Mouse (Mus musculus): ENCODE measurements around the gene Fstl1. TPM values are rescaled to one million over a fixed set of nuclear protein-coding genes. Genes with fewer than 3 reads are reported as not detected.

Fstl1 gene
- total RNA-seq, 1 experiment = 87.6 TPM

GRCm38 (mm10) chr16:37824778-37825505 lies 48.3 kb downstream of the Fstl1 start:
- Histone ChIP-seq H3K9me3 (ENCODE audit: control insufficient read depth, insufficient read depth, low read depth, low read length) (no peaks in the 10 kb centered on the region), H3K4me1 (ENCODE audit: control insufficient read depth in 2 of 2, insufficient read depth in 2 of 2, low read length in 2 of 2, poor library complexity in 1 of 2) (no peaks in the 10 kb centered on the region), H3K9ac (ENCODE audit: insufficient read depth, low read depth, low read length, poor library complexity, severe bottlenecking) (no peak overlapping the region), H3K27ac (ENCODE audit: insufficient read depth, low read depth, low read length, poor library complexity, severe bottlenecking) (no peak overlapping the region), H3K4me3 (ENCODE audit: insufficient read depth in 1 of 2, low read depth in 1 of 2, low read length in 2 of 2, poor library complexity in 1 of 2, severe bottlenecking in 1 of 2) (no peak overlapping the region), H3K36me3 (ENCODE audit: control insufficient read depth, insufficient read depth, low read length, poor library complexity, severe bottlenecking) (peaks cover 27% of the 10 kb centered on the region)
- TF ChIP-seq ZC3H11A (IDR thresholded peaks at IDR 0.05; ENCODE audit: borderline replicate concordance, low read depth, low read length) = no peak
- TF ChIP-seq HCFC1 (IDR thresholded peaks at IDR 0.05; ENCODE audit: borderline replicate concordance, insufficient read depth, low read length) = no peak
- TF ChIP-seq CHD2 (IDR thresholded peaks at IDR 0.05; ENCODE audit: low read depth, low read length) = no peak
- no peak for TF ChIP-seq MAFK (IDR thresholded peaks at IDR 0.05; ENCODE audit: insufficient read depth, low read depth, low read length)
- no peak for TF ChIP-seq ZNF384 (IDR thresholded peaks at IDR 0.05; ENCODE audit: low read depth, low read length)
- no peak for DNase-seq (ENCODE audit: low read depth, low spot score)
- in situ Hi-C loops (cut with MboI; ENCODE audit: low sequenced_read_pairs in 2 of 2, unreplicated experiment in 2 of 2) = no loop called here

GRCm38 (mm10) chr16:37826286-37826685 lies 49.6 kb downstream of the Fstl1 start:
- Histone ChIP-seq H3K4me1 (ENCODE audit: control insufficient read depth in 2 of 2, insufficient read depth in 2 of 2, low read length in 2 of 2, poor library complexity in 1 of 2) (no peaks in the 10 kb centered on the region), H3K36me3 (ENCODE audit: control insufficient read depth, insufficient read depth, low read length, poor library complexity, severe bottlenecking) (peaks cover 27% of the 10 kb centered on the region), H3K4me3 (ENCODE audit: insufficient read depth in 1 of 2, low read depth in 1 of 2, low read length in 2 of 2, poor library complexity in 1 of 2, severe bottlenecking in 1 of 2) (no peak overlapping the region), H3K9me3 (ENCODE audit: control insufficient read depth, insufficient read depth, low read depth, low read length) (no peaks in the 10 kb centered on the region), H3K9ac (ENCODE audit: insufficient read depth, low read depth, low read length, poor library complexity, severe bottlenecking) (no peak overlapping the region), H3K27ac (ENCODE audit: insufficient read depth, low read depth, low read length, poor library complexity, severe bottlenecking) (no peak overlapping the region)
- TF ChIP-seq ZC3H11A (IDR thresholded peaks at IDR 0.05; ENCODE audit: borderline replicate concordance, low read depth, low read length) (no peak), ZNF384 (IDR thresholded peaks at IDR 0.05; ENCODE audit: low read depth, low read length) (no peak), HCFC1 (IDR thresholded peaks at IDR 0.05; ENCODE audit: borderline replicate concordance, insufficient read depth, low read length) (no peak), CHD2 (IDR thresholded peaks at IDR 0.05; ENCODE audit: low read depth, low read length) (no peak), MAFK (IDR thresholded peaks at IDR 0.05; ENCODE audit: insufficient read depth, low read depth, low read length) (no peak)
- in situ Hi-C loops (cut with MboI; ENCODE audit: low sequenced_read_pairs in 2 of 2, unreplicated experiment in 2 of 2) = no loop called here
- DNase-seq (ENCODE audit: low read depth, low spot score) = no peak

DNA sequence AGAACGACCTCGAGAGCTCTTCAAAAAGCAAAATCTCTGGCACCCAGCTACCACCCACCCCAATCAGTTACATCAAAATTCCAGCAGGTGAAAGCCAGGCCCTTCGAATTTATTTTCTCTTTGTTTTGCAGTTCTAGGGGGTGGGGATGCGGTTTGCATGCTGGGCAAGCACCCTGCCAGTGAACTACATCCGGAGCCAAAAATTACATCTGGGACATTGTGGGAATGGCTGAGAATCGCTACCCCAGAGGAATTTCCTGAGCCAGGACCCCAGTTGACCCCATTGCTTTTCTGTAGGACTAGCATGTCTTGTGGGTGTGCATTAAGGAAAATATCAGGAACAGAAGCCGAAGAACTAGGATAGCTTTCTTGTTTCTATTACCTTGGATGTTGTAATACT lies 54.4 kb downstream of the Fstl1 start:
- no peak overlapping the region for H3K27ac ChIP-seq (ENCODE audit: insufficient read depth, low read depth, low read length, poor library complexity, severe bottlenecking)
- in situ Hi-C loops (cut with MboI; ENCODE audit: low sequenced_read_pairs in 2 of 2, unreplicated experiment in 2 of 2) = no loop called here
- H3K36me3 ChIP-seq (ENCODE audit: control insufficient read depth, insufficient read depth, low read length, poor library complexity, severe bottlenecking) = peaks cover 14% of the 10 kb centered on the region
- H3K4me3 ChIP-seq (ENCODE audit: insufficient read depth in 1 of 2, low read depth in 1 of 2, low read length in 2 of 2, poor library complexity in 1 of 2, severe bottlenecking in 1 of 2) = no peak overlapping the region
- no peaks in the 10 kb centered on the region for H3K4me1 ChIP-seq (ENCODE audit: control insufficient read depth in 2 of 2, insufficient read depth in 2 of 2, low read length in 2 of 2, poor library complexity in 1 of 2)
- no peaks in the 10 kb centered on the region for H3K9me3 ChIP-seq (ENCODE audit: control insufficient read depth, insufficient read depth, low read depth, low read length)
- DNase-seq (ENCODE audit: low read depth, low spot score) = no peak
- no peak for TF ChIP-seq CHD2 (IDR thresholded peaks at IDR 0.05; ENCODE audit: low read depth, low read length)
- TF ChIP-seq ZC3H11A (IDR thresholded peaks at IDR 0.05; ENCODE audit: borderline replicate concordance, low read depth, low read length) = no peak
- no peak for TF ChIP-seq ZNF384 (IDR thresholded peaks at IDR 0.05; ENCODE audit: low read depth, low read length)
- TF ChIP-seq HCFC1 (IDR thresholded peaks at IDR 0.05; ENCODE audit: borderline replicate concordance, insufficient read depth, low read length) = no peak
- no peak for TF ChIP-seq MAFK (IDR thresholded peaks at IDR 0.05; ENCODE audit: insufficient read depth, low read depth, low read length)
- no peak overlapping the region for H3K9ac ChIP-seq (ENCODE audit: insufficient read depth, low read depth, low read length, poor library complexity, severe bottlenecking)

GRCm38 (mm10) chr16:37837571-37837970 lies 60.9 kb downstream of the Fstl1 start:
- Histone ChIP-seq H3K27ac (ENCODE audit: insufficient read depth, low read depth, low read length, poor library complexity, severe bottlenecking) (no peak overlapping the region), H3K4me1 (ENCODE audit: control insufficient read depth in 2 of 2, insufficient read depth in 2 of 2, low read length in 2 of 2, poor library complexity in 1 of 2) (no peaks in the 10 kb centered on the region), H3K9ac (ENCODE audit: insufficient read depth, low read depth, low read length, poor library complexity, severe bottlenecking) (no peak overlapping the region), H3K9me3 (ENCODE audit: control insufficient read depth, insufficient read depth, low read depth, low read length) (no peaks in the 10 kb centered on the region), H3K36me3 (ENCODE audit: control insufficient read depth, insufficient read depth, low read length, poor library complexity, severe bottlenecking) (peaks cover 4% of the 10 kb centered on the region; the same call in 1 of the 2 replicates), H3K4me3 (ENCODE audit: insufficient read depth in 1 of 2, low read depth in 1 of 2, low read length in 2 of 2, poor library complexity in 1 of 2, severe bottlenecking in 1 of 2) (no peak overlapping the region)
- TF ChIP-seq CHD2 (IDR thresholded peaks at IDR 0.05; ENCODE audit: low read depth, low read length) (no peak), HCFC1 (IDR thresholded peaks at IDR 0.05; ENCODE audit: borderline replicate concordance, insufficient read depth, low read length) (no peak), ZC3H11A (IDR thresholded peaks at IDR 0.05; ENCODE audit: borderline replicate concordance, low read depth, low read length) (no peak), MAFK (IDR thresholded peaks at IDR 0.05; ENCODE audit: insufficient read depth, low read depth, low read length) (no peak), ZNF384 (IDR thresholded peaks at IDR 0.05; ENCODE audit: low read depth, low read length) (no peak)
- in situ Hi-C loops (cut with MboI; ENCODE audit: low sequenced_read_pairs in 2 of 2, unreplicated experiment in 2 of 2) = no loop called here
- DNase-seq (ENCODE audit: low read depth, low spot score) = no peak
